8 mouse cellular contexts compared by ENCODE assay signal in the genomic region with DNA sequence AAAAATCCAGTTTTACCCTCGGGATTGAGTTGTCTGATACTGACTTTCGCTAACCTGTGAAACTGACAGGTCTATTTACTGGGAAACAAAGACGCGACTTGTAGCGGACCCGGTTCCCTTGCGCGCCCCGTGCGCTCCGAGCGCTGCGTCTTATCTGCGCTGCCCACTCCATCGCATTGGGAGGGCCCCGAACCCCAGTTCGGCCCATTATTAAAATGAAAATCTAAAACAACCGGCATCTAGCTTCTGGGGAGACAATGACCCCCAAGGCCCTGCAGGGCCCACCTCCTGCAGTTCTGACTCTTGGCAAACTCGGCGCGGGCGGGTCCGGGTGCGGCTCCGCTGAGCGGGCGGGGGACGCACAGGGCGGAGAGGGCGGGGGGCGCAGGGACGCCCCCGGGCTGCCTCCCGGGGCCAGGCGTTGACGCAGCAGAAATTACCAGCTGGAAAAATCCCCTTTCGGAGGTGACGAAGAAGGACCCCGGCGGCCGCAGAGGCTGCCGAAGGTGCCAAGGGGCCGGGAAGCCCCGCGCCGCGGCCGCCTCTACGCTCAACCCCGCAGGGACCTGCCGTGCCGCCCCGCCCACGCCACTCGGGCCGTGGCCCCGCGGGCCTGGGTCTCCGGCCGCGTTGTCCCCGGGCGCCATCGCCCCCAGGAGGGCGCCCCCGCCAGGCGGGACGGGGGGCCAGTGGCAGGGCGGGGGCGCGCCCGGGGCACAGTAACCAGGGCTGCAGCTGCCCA. TPM values are rescaled to one million over a fixed set of nuclear protein-coding genes. Genes with fewer than 3 reads are reported as not detected.
DNase-seq lines count a peak whose midpoint lies in the region; ATAC-seq lines count a peak whose summit lies in the region.

No protein-coding gene starts in this region.

- no peaks in the 10 kb centered on the region for H3K79me2 ChIP-seq in macrophage (ENCODE audit: inconsistent target)

- H3K9me3 ChIP-seq in heart, embryonic 14.5 days (ENCODE audit: control insufficient read depth, low read length), result no peaks in the 10 kb centered on the region

- no peaks in the 10 kb centered on the region for H3K27me3 ChIP-seq in heart, embryonic 14.5 days (ENCODE audit: control insufficient read depth, insufficient read depth, low read length)

- peak overlapping the region in 1 of 2 experiments; percentile 62; a peak in 3 of 4 replicates for H3K27ac ChIP-seq in heart, embryonic 14.5 days (replicated peaks in 1 of 2; ENCODE audit: control insufficient read depth in 1 of 2, insufficient read depth in 1 of 2, low read depth in 2 of 2, low read length in 2 of 2)
- H3K27ac ChIP-seq in macrophage, result no peak overlapping the region

- 1% methylated on average over 61 of the region's 72 CpGs for WGBS in heart, embryonic 14.5 days
- 1% methylated on average over 71 of the region's 72 CpGs for WGBS in macrophage (ENCODE audit: missing documents)

- no peaks in the 10 kb centered on the region for H3K36me3 ChIP-seq in heart, embryonic 14.5 days (ENCODE audit: control insufficient read depth, insufficient read depth, low read length)
- no peaks in the 10 kb centered on the region for H3K36me3 ChIP-seq in macrophage (ENCODE audit: inconsistent target)

- H3K4me2 ChIP-seq in heart, embryonic 14.5 days (ENCODE audit: low read length), result peak overlapping the region; percentile 100

- no peak; the same call in 1 of the 2 replicates for ATAC-seq in heart, embryonic 14.5 days (ENCODE audit: insufficient number of reproducible peaks, insufficient read depth, low FRiP score, low read depth)

- H3K4me1 ChIP-seq in heart, embryonic 14.5 days (ENCODE audit: control insufficient read depth in 2 of 2, insufficient read depth in 2 of 2, low read length in 2 of 2), result peaks cover 11 to 24% of the 10 kb centered on the region in 2 experiments; a peak in 3 of 4 replicates

- H3K4me3 ChIP-seq in heart, embryonic 14.5 days (ENCODE audit: control insufficient read depth in 1 of 2, insufficient read depth in 1 of 2, low read depth in 1 of 2, low read length in 2 of 2), result peak overlapping the region; percentile 59 to 75
- peak overlapping the region; percentile 2; the same call in 1 of the 2 replicates for H3K4me3 ChIP-seq in macrophage (ENCODE audit: inconsistent target)

- H3K9ac ChIP-seq in heart, embryonic 14.5 days (ENCODE audit: low read length), result peak overlapping the region; percentile 85

- peak; percentile 59 to 79 for DNase-seq in adrenal gland, adult (ENCODE audit: inconsistent age in 2 of 2, low spot score in 1 of 2)
- DNase-seq in adrenal gland, adult 8-10 months, result no peak
- peak; percentile 59 for DNase-seq in ZHBTc4 (ENCODE audit: low read depth, low spot score)
- DNase-seq in embryo, embryonic 9.5 days (ENCODE audit: extremely low spot score), result peak; percentile 56
- peak; percentile 61 for DNase-seq in kidney, postnatal 14 days
- DNase-seq in spleen, postnatal 10 days (ENCODE audit: low spot score in 2 of 2), result peak; percentile 53 to 55

RNA-seq across cellular contexts. Expression of a gene that starts 0.6 kb away (rescaled TPM):
- total RNA-seq in adrenal gland, adult 8-10 months (2022), result 10 to 100 TPM; 14.0 to 25.1 (median 17.7) TPM
- polyA plus RNA-seq in heart, embryonic 14.5 days (2014; fragmentation: Nextera tagmentation; extraction: Ambion mirVana), result 8.8 and 10.6 TPM in 2 replicates
- total RNA-seq in macrophage (2018; cell fraction: chromatin; rRNA removed), result 1 to 10 TPM in 21 of 26 experiments, under 1 TPM in 5; 0.13 to 8.5 (median 1.3) TPM
- 1 to 10 TPM in 2 of 26 experiments, under 1 TPM in 24; 0.17 to 1.9 (median 0.28) TPM for total RNA-seq in macrophage (2018; cell fraction: cytosol; rRNA removed)
- 1 to 10 TPM in 18 of 26 experiments, under 1 TPM in 8; 0.55 to 5.7 (median 1.3) TPM for total RNA-seq in macrophage (2018; cell fraction: nucleus; rRNA removed)
- 0.09 to 0.23 TPM (median 0.21 TPM) in 3 replicates for polyA plus RNA-seq in macrophage (2018)

RNA-seq across cellular contexts. Expression of a gene that starts 34.4 kb away (rescaled TPM):
- total RNA-seq in adrenal gland, adult 8-10 months (2022), result not detected
- polyA plus RNA-seq in heart, embryonic 14.5 days (2014; fragmentation: Nextera tagmentation; extraction: Ambion mirVana), result 0.18 and 0.19 TPM in 2 replicates
- not detected for total RNA-seq in macrophage (2018; cell fraction: chromatin; rRNA removed)
- total RNA-seq in macrophage (2018; cell fraction: cytosol; rRNA removed), result not detected
- not detected for total RNA-seq in macrophage (2018; cell fraction: nucleus; rRNA removed)
- polyA plus RNA-seq in macrophage (2018), result not detected in 3 replicates

RNA-seq across cellular contexts. Expression of a gene that starts 38.4 kb away (rescaled TPM):
- 100 to 1,000 TPM; 117 to 138 (median 127) TPM for total RNA-seq in adrenal gland, adult 8-10 months (2022)
- 128 and 139 TPM in 2 replicates for polyA plus RNA-seq in heart, embryonic 14.5 days (2014; fragmentation: Nextera tagmentation; extraction: Ambion mirVana)
- total RNA-seq in macrophage (2018; cell fraction: chromatin; rRNA removed), result 100 to 1,000 TPM in 5 of 26 experiments, 10 to 100 TPM in 21; 28.2 to 120 (median 68.2) TPM
- 10 to 100 TPM; 37.6 to 55.2 (median 48.5) TPM for total RNA-seq in macrophage (2018; cell fraction: cytosol; rRNA removed)
- total RNA-seq in macrophage (2018; cell fraction: nucleus; rRNA removed), result 10 to 100 TPM; 23.9 to 77.7 (median 48.4) TPM
- 36.4 to 66.4 TPM (median 47.0 TPM) in 3 replicates for polyA plus RNA-seq in macrophage (2018)
